Mouse (Mus musculus): ENCODE results near the gene Caln1. TPM values are rescaled to one million over a fixed set of nuclear protein-coding genes. Genes with fewer than 3 reads are reported as not detected.

Gene Caln1
- polyA plus RNA-seq, 1 experiment from 2014 or later = 0.11 TPM

GRCm38 (mm10) chr5:130812556-130812955, 443.3 kb downstream of the Caln1 start:
- Histone ChIP-seq H3K27ac (no peak overlapping the region), H3K4me3 (replicated peaks; ENCODE audit: low read depth, low read length) (no peak overlapping the region), H3K9ac (ENCODE audit: low read depth, low read length) (no peak overlapping the region), H3K27me3 (ENCODE audit: insufficient read depth, low read length) (no peaks in the 10 kb centered on the region), H3K4me2 (ENCODE audit: low read length) (no peak overlapping the region), H3K36me3 (ENCODE audit: insufficient read depth, low read length) (no peaks in the 10 kb centered on the region), H3K9me3 (replicated peaks; ENCODE audit: low read length) (0 out of 2 replicates have a peak, but pooled peaks cover 3% of the 10 kb centered on the region), H3K4me1 (replicated peaks; ENCODE audit: insufficient read depth, low read length) (no peaks in the 10 kb centered on the region)
- WGBS = 92% methylated on average over 8 of the region's 8 CpGs
- no peak for DNase-seq (ENCODE audit: low spot score)
- TF ChIP-seq CTCF (IDR thresholded peaks at IDR 0.05; ENCODE audit: low read depth) = no peak
- no peak for ATAC-seq (replicated peaks; ENCODE audit: low FRiP score, low read depth)

GRCm38 (mm10) chr5:130813089-130813488, 443.8 kb downstream of the Caln1 start:
- ATAC-seq (replicated peaks; ENCODE audit: low FRiP score, low read depth) (no peak), DNase-seq (ENCODE audit: low spot score) (no peak)
- Histone ChIP-seq H3K27me3 (ENCODE audit: insufficient read depth, low read length) (no peaks in the 10 kb centered on the region), H3K4me1 (replicated peaks; ENCODE audit: insufficient read depth, low read length) (no peaks in the 10 kb centered on the region), H3K4me3 (replicated peaks; ENCODE audit: low read depth, low read length) (no peak overlapping the region), H3K4me2 (ENCODE audit: low read length) (no peak overlapping the region), H3K36me3 (ENCODE audit: insufficient read depth, low read length) (no peaks in the 10 kb centered on the region), H3K9ac (ENCODE audit: low read depth, low read length) (no peak overlapping the region), H3K27ac (no peak overlapping the region), H3K9me3 (replicated peaks; ENCODE audit: low read length) (0 out of 2 replicates have a peak, but pooled peaks cover 3% of the 10 kb centered on the region)
- WGBS = 90% methylated on average over 9 of the region's 9 CpGs
- peak; percentile 40 for TF ChIP-seq CTCF (IDR thresholded peaks at IDR 0.05; ENCODE audit: low read depth)

GRCm38 (mm10) chr5:130815352-130815751, 446.1 kb downstream of the Caln1 start:
- no peak overlapping the region for H3K4me3 ChIP-seq (replicated peaks; ENCODE audit: low read depth, low read length)
- no peak overlapping the region for H3K4me2 ChIP-seq (ENCODE audit: low read length)
- no peaks in the 10 kb centered on the region for H3K4me1 ChIP-seq (replicated peaks; ENCODE audit: insufficient read depth, low read length)
- H3K9ac ChIP-seq (ENCODE audit: low read depth, low read length) = no peak overlapping the region
- no peak for TF ChIP-seq CTCF (IDR thresholded peaks at IDR 0.05; ENCODE audit: low read depth)
- ATAC-seq (replicated peaks; ENCODE audit: low FRiP score, low read depth) (no peak), DNase-seq (ENCODE audit: low spot score) (no peak)
- no peaks in the 10 kb centered on the region for H3K27me3 ChIP-seq (ENCODE audit: insufficient read depth, low read length)
- no peaks in the 10 kb centered on the region for H3K36me3 ChIP-seq (ENCODE audit: insufficient read depth, low read length)
- no peak overlapping the region for H3K27ac ChIP-seq
- H3K9me3 ChIP-seq (replicated peaks; ENCODE audit: low read length) = no peaks in the 10 kb centered on the region
- WGBS = 82% methylated on average over 5 of the region's 5 CpGs

- Histone ChIP-seq H3K4me2 (ENCODE audit: low read length) (no peak overlapping the region), H3K27ac (no peak overlapping the region), H3K36me3 (ENCODE audit: insufficient read depth, low read length) (no peaks in the 10 kb centered on the region), H3K4me3 (replicated peaks; ENCODE audit: low read depth, low read length) (no peak overlapping the region), H3K9ac (ENCODE audit: low read depth, low read length) (no peak overlapping the region), H3K27me3 (ENCODE audit: insufficient read depth, low read length) (no peaks in the 10 kb centered on the region), H3K9me3 (replicated peaks; ENCODE audit: low read length) (no peaks in the 10 kb centered on the region), H3K4me1 (replicated peaks; ENCODE audit: insufficient read depth, low read length) (no peaks in the 10 kb centered on the region)
- TF ChIP-seq CTCF (IDR thresholded peaks at IDR 0.05; ENCODE audit: low read depth) = peak; percentile 18; the same call in 1 of the 2 replicates
- no peak for ATAC-seq (replicated peaks; ENCODE audit: low FRiP score, low read depth)
- 65% methylated on average over 4 of the region's 4 CpGs for WGBS
- peak; percentile 13 for DNase-seq (ENCODE audit: low spot score)
These were observed 450.9 kb downstream of the Caln1 start for GRCm38 (mm10) chr5:130820021-130820648.

- H3K4me3 ChIP-seq (replicated peaks; ENCODE audit: low read depth, low read length) = no peak overlapping the region
- H3K36me3 ChIP-seq (ENCODE audit: insufficient read depth, low read length) = no peaks in the 10 kb centered on the region
- no peaks in the 10 kb centered on the region for H3K27me3 ChIP-seq (ENCODE audit: insufficient read depth, low read length)
- no peak overlapping the region for H3K4me2 ChIP-seq (ENCODE audit: low read length)
- no peak for DNase-seq (ENCODE audit: low spot score)
- no peaks in the 10 kb centered on the region for H3K9me3 ChIP-seq (replicated peaks; ENCODE audit: low read length)
- H3K27ac ChIP-seq = no peak overlapping the region
- no peak overlapping the region for H3K9ac ChIP-seq (ENCODE audit: low read depth, low read length)
- ATAC-seq (replicated peaks; ENCODE audit: low FRiP score, low read depth) = no peak
- 91% methylated on average over 5 of the region's 5 CpGs for WGBS
- H3K4me1 ChIP-seq (replicated peaks; ENCODE audit: insufficient read depth, low read length) = no peaks in the 10 kb centered on the region
- TF ChIP-seq CTCF (IDR thresholded peaks at IDR 0.05; ENCODE audit: low read depth) = no peak
These were observed 451.4 kb downstream of the Caln1 start for GRCm38 (mm10) chr5:130820661-130821060.

GRCm38 (mm10) chr5:130825797-130826196, 456.5 kb downstream of the Caln1 start:
- no peaks in the 10 kb centered on the region for H3K9me3 ChIP-seq (replicated peaks; ENCODE audit: low read length)
- WGBS = 82% methylated on average over 2 of the region's 2 CpGs
- H3K4me3 ChIP-seq (replicated peaks; ENCODE audit: low read depth, low read length) = no peak overlapping the region
- no peaks in the 10 kb centered on the region for H3K4me1 ChIP-seq (replicated peaks; ENCODE audit: insufficient read depth, low read length)
- H3K27ac ChIP-seq = no peak overlapping the region
- no peak overlapping the region for H3K9ac ChIP-seq (ENCODE audit: low read depth, low read length)
- H3K4me2 ChIP-seq (ENCODE audit: low read length) = no peak overlapping the region
- no peak for TF ChIP-seq CTCF (IDR thresholded peaks at IDR 0.05; ENCODE audit: low read depth)
- ATAC-seq (replicated peaks; ENCODE audit: low FRiP score, low read depth) (no peak), DNase-seq (ENCODE audit: low spot score) (no peak)
- H3K36me3 ChIP-seq (ENCODE audit: insufficient read depth, low read length) = no peaks in the 10 kb centered on the region
- no peaks in the 10 kb centered on the region for H3K27me3 ChIP-seq (ENCODE audit: insufficient read depth, low read length)

- Histone ChIP-seq H3K4me1 (replicated peaks; ENCODE audit: insufficient read depth, low read length) (peaks cover 4% of the 10 kb centered on the region; the same call in 1 of the 2 replicates), H3K9me3 (replicated peaks; ENCODE audit: low read length) (no peaks in the 10 kb centered on the region), H3K27me3 (ENCODE audit: insufficient read depth, low read length) (no peaks in the 10 kb centered on the region), H3K36me3 (ENCODE audit: insufficient read depth, low read length) (no peaks in the 10 kb centered on the region), H3K27ac (no peak overlapping the region), H3K9ac (ENCODE audit: low read depth, low read length) (no peak overlapping the region), H3K4me2 (ENCODE audit: low read length) (no peak overlapping the region), H3K4me3 (replicated peaks; ENCODE audit: low read depth, low read length) (no peak overlapping the region)
- DNase-seq (ENCODE audit: low spot score) = no peak
- no peak for ATAC-seq (replicated peaks; ENCODE audit: low FRiP score, low read depth)
- 82% methylated on average over 6 of the region's 6 CpGs for WGBS
- no peak for TF ChIP-seq CTCF (IDR thresholded peaks at IDR 0.05; ENCODE audit: low read depth)
These were observed 479.3 kb downstream of the Caln1 start for GRCm38 (mm10) chr5:130848562-130848961.
